Mouse (Mus musculus) midbrain, embryonic 16.5 days (tissue): ENCODE results near the gene Cdh12. TPM values are rescaled to one million over a fixed set of nuclear protein-coding genes. Genes with fewer than 3 reads are reported as not detected.
"Not testable (repeated sequence)": the region's sequence is repeated elsewhere in the genome, so short reads cannot be mapped to it uniquely, and the experiment has no call there.

Experiments used
- ATAC-seq: fragments of 200-750 bp; cut with Nextera tagmentation; 2 replicates; pipeline ENCODE4 v1.8.0; 2017; ENCODE audit warnings: moderate TSS enrichment
- H3K27ac ChIP-seq: fragments of 300-500 bp; sonication (generic); 2 replicates; pipeline ENCODE4 v1.5.1; 2014; ENCODE audit warnings: mild to moderate bottlenecking, low read length, mixed read lengths
- H3K27me3 ChIP-seq: fragments of 300-500 bp; sonication (generic); 2 replicates; pipeline ENCODE4 v1.6.1; 2014; ENCODE audit warnings: low read depth, low read length, mixed read lengths; ENCODE audit not compliant: control insufficient read depth, insufficient read depth
- H3K36me3 ChIP-seq: fragments of 300-500 bp; sonication (generic); 2 replicates; pipeline ENCODE4 v1.6.1; 2014; ENCODE audit warnings: mild to moderate bottlenecking, low read length, moderate library complexity, mixed read lengths; ENCODE audit not compliant: control insufficient read depth, insufficient read depth
- H3K4me1 ChIP-seq: fragments of 300-500 bp; sonication (generic); 2 replicates; pipeline ENCODE4 v1.6.1; 2014; ENCODE audit warnings: mild to moderate bottlenecking, low read length, mixed read lengths; ENCODE audit not compliant: control insufficient read depth, insufficient read depth
- H3K4me2 ChIP-seq: fragments of 300-500 bp; sonication (generic); 2 replicates; pipeline ENCODE4 v1.6.1; 2014; ENCODE audit warnings: mild to moderate bottlenecking, low read length, mixed read lengths
- H3K4me3 ChIP-seq: fragments of 300-500 bp; sonication (generic); 2 replicates; pipeline ENCODE4 v1.5.1; 2014; ENCODE audit warnings: low read depth, mild to moderate bottlenecking, low read length, moderate library complexity, mixed read lengths
- H3K9ac ChIP-seq: fragments of 300-500 bp; sonication (generic); 2 replicates; pipeline ENCODE4 v1.6.1; 2014; ENCODE audit warnings: low read depth, low read length, mixed read lengths
- H3K9me3 ChIP-seq: fragments of 300-500 bp; sonication (generic); replicated peaks from 2 replicates; pipeline ENCODE4 v1.6.1; 2014; ENCODE audit warnings: mild to moderate bottlenecking, low read length, mixed read lengths; ENCODE audit not compliant: control insufficient read depth, poor library complexity, severe bottlenecking
- WGBS: fragments of 180-500 bp; shearing (Covaris S2); extraction: QIAGEN DNeasy Blood & Tissue Kit; methylation state at CpG from one replicate; pipeline ENCODE4 v1.1.7; 2014; 5-methylcytosine and 5-hydroxymethylcytosine counted together
- polyA plus RNA-seq: library from polyadenylated mRNA; unstranded; fragments of >200 nt; fragmentation: Nextera tagmentation; extraction: Ambion mirVana; gene quantifications from 2 replicates; pipeline ENCODE4 v1.2.1, GENCODE M21; 2015

Cdh12 gene
- polyA plus RNA-seq, 1 experiment from 2014 or later: 11.6 TPM

DNA sequence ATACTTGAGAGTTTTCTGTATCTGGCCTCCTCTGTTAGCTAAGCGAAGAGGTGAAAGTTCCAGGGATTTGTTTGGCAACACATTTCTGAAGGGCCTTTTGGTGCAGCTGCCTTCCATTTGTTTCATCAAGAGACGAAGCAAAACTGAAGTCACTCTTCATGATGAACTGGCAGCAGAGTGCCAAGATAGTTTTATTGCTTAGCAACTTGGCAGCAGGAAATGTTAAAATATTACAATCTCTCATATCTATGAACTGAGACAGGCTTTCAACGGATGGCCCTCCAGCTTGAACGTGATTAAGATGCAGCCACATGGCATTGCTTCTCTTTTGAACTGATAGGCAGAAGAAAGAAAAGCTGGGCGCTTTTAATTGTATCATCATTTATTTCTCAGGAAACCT lies 730.7 kb downstream of the Cdh12 start:
- Histone ChIP-seq H3K4me3 (no peak overlapping the region), H3K4me2 (no peak overlapping the region), H3K36me3 (no peaks in the 10 kb centered on the region), H3K9ac (no peak overlapping the region), H3K4me1 (no peaks in the 10 kb centered on the region), H3K9me3 (no peaks in the 10 kb centered on the region), H3K27me3 (no peaks in the 10 kb centered on the region), H3K27ac (no peak overlapping the region)
- ATAC-seq: no peak
- 58% methylated on average over 5 of the region's 5 CpGs for WGBS

DNA sequence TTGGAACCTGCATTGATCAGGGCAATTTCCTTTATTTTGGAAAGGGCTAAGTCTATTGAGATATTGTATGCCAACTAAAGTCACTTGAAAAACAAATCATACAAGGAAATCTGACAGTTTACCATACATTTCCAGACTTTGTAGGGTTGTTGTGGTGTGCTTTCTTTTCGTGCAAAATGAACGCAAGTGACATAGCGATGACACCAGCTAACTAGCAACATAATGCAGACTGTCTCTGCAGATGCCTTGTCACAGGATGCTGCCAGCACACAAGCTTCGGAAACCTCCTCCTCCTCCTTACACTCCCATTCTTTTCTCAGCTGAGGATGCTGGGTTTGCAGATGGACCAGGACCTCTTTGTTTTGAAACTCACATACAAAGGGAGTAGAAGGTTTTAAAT lies 731.1 kb downstream of the Cdh12 start:
- Histone ChIP-seq H3K4me3 (no peak overlapping the region), H3K27ac (no peak overlapping the region), H3K4me1 (no peaks in the 10 kb centered on the region), H3K9me3 (no peaks in the 10 kb centered on the region), H3K9ac (no peak overlapping the region), H3K27me3 (no peaks in the 10 kb centered on the region), H3K36me3 (no peaks in the 10 kb centered on the region), H3K4me2 (no peak overlapping the region)
- no peak for ATAC-seq
- 61% methylated on average over 4 of the region's 4 CpGs for WGBS

DNA sequence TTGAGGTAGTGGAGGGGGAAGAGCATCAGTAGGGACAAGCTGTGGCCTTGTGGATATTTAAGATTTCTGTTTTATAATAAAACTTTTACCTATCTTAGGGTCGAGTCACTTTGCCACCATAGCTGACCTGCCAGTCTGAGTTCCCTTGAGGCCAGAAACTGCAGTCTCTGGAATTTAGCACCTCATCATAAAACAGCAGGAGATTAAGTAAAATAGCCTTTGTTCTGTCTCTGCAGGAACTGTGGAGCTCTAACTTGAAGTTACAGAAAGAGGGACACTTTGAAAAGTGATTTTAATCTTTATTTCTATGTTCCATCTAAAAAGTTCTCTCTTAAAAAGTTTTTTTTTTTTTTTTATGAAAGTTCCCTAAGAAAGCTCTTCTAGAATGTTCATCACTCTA lies 736.7 kb downstream of the Cdh12 start:
- H3K9me3 ChIP-seq: no peaks in the 10 kb centered on the region
- 64% methylated on average over 1 of the region's 1 CpGs for WGBS
- H3K4me3 ChIP-seq: no peak overlapping the region

DNA sequence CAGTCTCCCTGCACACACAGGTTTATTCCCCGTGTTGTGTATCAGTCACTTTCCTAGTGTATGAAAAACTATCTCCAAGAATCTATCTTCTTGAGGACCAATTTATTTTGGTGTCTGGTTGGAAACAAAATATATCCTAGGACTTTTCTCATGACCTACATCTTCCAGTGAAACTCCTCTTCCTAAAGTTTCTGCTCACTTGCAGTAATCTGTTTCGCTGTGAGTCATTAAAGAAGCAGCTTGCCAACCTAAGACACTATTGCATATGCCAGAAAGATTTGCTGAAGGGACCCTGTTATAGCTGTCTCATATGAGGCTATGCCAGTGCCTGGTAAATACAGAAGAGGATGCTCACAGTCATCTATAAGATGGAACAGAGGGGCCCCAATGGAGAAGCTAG lies 761.0 kb downstream of the Cdh12 start:
- not testable (repeated sequence) for H3K27ac ChIP-seq, H3K9me3 ChIP-seq, H3K4me3 ChIP-seq, H3K36me3 ChIP-seq, ATAC-seq, H3K9ac ChIP-seq, H3K4me1 ChIP-seq, H3K27me3 ChIP-seq, H3K4me2 ChIP-seq
- WGBS: 87% methylated on average over 2 of the region's 2 CpGs

More for the DNA sequence above, 736.7 kb downstream of the Cdh12 start:
- Histone ChIP-seq H3K9ac (no peak overlapping the region), H3K27me3 (no peaks in the 10 kb centered on the region), H3K36me3 (no peaks in the 10 kb centered on the region), H3K27ac (no peak overlapping the region), H3K4me2 (no peak overlapping the region), H3K4me1 (no peaks in the 10 kb centered on the region)
- no peak for ATAC-seq

DNA sequence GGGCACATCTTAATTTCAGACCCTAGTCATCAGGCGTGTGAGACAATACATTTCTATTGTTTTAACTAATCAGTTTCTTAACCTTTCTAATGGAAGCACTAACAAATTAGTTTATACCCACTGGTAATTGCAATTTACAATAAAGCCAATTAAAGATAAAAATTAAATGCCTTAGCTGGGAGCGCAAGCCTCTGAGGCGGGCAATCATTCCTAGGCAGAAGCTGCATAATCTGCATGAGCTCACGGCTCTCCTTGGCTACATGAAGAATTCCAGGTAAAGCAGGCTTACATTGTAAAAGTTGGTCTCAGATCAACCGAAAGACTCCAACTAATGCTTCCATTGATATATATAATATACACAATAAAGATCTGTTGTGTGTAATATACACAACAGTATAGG lies 773.9 kb downstream of the Cdh12 start:
- Histone ChIP-seq H3K9me3 (no peaks in the 10 kb centered on the region), H3K27ac (no peak overlapping the region), H3K9ac (no peak overlapping the region), H3K4me3 (no peak overlapping the region), H3K36me3 (no peaks in the 10 kb centered on the region), H3K27me3 (no peaks in the 10 kb centered on the region), H3K4me1 (no peaks in the 10 kb centered on the region), H3K4me2 (no peak overlapping the region)
- peak; percentile 48; the same call in 1 of the 2 replicates for ATAC-seq
- 76% methylated on average over 5 of the region's 5 CpGs for WGBS

DNA sequence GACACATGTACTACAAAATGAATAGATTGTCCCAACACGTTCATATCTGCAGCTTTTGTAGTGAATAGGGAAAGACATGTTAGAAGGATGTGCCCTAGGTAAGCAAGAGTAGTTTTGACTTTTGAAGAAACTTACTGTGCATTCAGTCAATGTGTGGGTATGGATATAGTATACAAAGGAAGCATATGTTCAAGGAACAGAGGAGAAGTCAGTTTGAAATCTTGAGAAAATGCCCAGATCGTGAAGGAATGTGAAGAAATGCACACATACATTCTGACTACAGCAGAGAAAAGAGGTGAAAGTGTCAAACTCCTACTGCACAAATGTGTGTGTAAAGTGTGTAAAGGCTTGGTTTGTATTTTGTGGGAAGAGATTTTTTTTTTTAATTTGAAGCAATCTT lies 812.3 kb downstream of the Cdh12 start:
- 93% methylated on average over 2 of the region's 2 CpGs for whole genome bisulfite sequencing
- H3K36me3 ChIP-seq: no peaks in the 10 kb centered on the region
- H3K27me3 ChIP-seq: no peaks in the 10 kb centered on the region
- H3K4me1 ChIP-seq: no peaks in the 10 kb centered on the region
- ATAC-seq: no peak
- H3K9ac ChIP-seq: no peak overlapping the region
- H3K27ac ChIP-seq: no peak overlapping the region
- H3K4me2 ChIP-seq: no peak overlapping the region
- no peak overlapping the region for H3K4me3 ChIP-seq
- H3K9me3 ChIP-seq: no peaks in the 10 kb centered on the region

DNA sequence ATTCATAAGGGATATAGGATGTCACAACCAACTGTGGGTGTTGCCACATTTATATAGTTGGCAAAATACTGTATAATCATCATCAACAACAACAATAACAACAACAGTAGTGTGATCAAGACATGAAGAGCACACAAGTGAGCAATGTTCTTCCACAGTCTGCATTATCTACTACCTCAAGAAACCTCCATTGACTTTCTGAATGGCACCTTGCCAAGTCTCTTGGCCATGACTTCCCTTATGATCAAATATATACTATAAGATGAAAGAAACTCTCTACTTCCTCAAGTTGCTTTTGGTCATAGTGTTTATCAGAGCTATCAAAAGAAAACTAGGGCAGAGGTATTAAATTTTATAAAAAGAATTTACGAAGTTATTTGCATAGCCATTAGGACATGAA lies 820.8 kb downstream of the Cdh12 start:
- Histone ChIP-seq H3K4me2 (no peak overlapping the region), H3K4me1 (no peaks in the 10 kb centered on the region), H3K9ac (no peak overlapping the region), H3K9me3 (no peaks in the 10 kb centered on the region), H3K4me3 (no peak overlapping the region), H3K27ac (no peak overlapping the region), H3K27me3 (no peaks in the 10 kb centered on the region), H3K36me3 (no peaks in the 10 kb centered on the region)
- no peak for ATAC-seq
- WGBS: 98% methylated on average over 1 of the region's 1 CpGs

DNA sequence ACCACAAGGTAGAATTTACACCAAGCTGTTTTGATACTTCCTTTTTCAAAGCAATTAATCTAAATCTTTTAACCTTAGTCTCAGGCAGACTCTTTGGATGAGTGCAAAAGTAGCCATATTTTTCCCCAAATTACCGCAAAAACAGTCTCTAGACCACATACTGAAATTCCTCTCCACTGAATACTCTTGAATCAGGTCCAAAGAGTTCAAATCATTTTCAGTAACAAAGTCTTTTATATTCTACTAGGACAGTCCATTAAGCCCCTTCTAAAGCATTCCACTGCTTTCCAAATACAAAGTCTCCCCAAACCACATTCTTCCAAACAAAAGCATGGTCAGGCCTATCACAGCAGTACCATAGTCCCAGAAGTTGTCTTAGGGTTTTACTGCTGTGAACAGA lies 848.0 kb downstream of the Cdh12 start:
- 78% methylated on average over 1 of the region's 1 CpGs for WGBS
- Histone ChIP-seq H3K9me3 (no peaks in the 10 kb centered on the region), H3K36me3 (no peaks in the 10 kb centered on the region), H3K27ac (no peak overlapping the region), H3K27me3 (no peaks in the 10 kb centered on the region), H3K4me2 (no peak overlapping the region), H3K4me3 (no peak overlapping the region), H3K4me1 (no peaks in the 10 kb centered on the region), H3K9ac (no peak overlapping the region)
- no peak for ATAC-seq

DNA sequence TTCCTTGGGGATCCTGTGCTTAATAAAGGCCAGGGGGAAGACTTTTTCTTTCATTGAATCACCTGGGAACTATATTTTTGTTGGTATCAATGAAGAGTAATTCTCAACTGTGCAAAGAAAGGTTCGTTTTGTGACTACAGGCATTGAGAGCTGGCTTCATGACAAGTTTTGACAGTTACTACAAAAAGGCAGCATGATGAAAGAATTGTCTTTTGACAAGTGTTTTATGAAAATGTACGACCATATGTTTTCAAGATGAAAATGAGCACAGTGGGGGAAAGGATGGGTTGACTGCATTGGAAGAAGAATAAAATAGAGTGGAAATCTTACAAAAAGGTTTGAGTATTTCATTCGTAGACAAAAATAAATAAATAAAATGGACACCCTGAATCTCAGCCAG lies 866.4 kb downstream of the Cdh12 start:
- Histone ChIP-seq H3K27ac (no peak overlapping the region), H3K4me2 (no peak overlapping the region), H3K9me3 (no peaks in the 10 kb centered on the region), H3K36me3 (no peaks in the 10 kb centered on the region), H3K9ac (no peak overlapping the region), H3K4me1 (no peaks in the 10 kb centered on the region), H3K4me3 (no peak overlapping the region), H3K27me3 (no peaks in the 10 kb centered on the region)
- no peak for ATAC-seq
- 72% methylated on average over 3 of the region's 3 CpGs for WGBS

DNA sequence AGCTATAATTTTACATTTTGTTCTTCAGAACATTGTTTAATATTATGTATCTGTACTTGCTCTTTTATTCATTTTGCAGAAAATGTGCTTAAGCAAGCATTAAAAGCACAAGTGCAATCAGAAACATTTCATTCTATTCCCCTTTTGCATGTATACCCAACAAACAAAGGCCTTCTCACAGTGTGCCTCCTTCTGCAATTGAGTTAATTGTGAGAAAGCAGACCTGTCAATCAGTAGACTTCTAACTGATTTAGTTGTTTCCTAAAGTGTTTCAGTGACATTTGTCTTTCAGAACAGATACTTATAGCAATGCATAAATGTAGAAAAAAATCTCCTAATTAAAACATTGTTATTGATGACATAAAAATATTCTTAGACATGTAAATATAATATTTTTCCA lies 894.8 kb downstream of the Cdh12 start:
- Histone ChIP-seq H3K36me3 (no peaks in the 10 kb centered on the region), H3K27ac (no peak overlapping the region), H3K4me1 (peaks cover 5% of the 10 kb centered on the region; the same call in 1 of the 2 replicates), H3K4me3 (no peak overlapping the region), H3K4me2 (no peak overlapping the region), H3K9ac (no peak overlapping the region), H3K9me3 (no peaks in the 10 kb centered on the region), H3K27me3 (no peaks in the 10 kb centered on the region)
- ATAC-seq: no peak
